Mouse (Mus musculus): ENCODE results near the gene Gm19426. TPM values are rescaled to one million over a fixed set of nuclear protein-coding genes. Genes with fewer than 3 reads are reported as not detected.

Gene Gm19426
- 7.6 and 8.2 TPM in 2 replicates for polyA plus RNA-seq (2016; fragmentation: Nextera tagmentation; extraction: Ambion mirVana)

GRCm38 (mm10) chr2:84743561-84743960, at the start of gene Gm19426:
Gene Gm19426, minus strand, starts transcription at chr2:84743655.
- Histone ChIP-seq H3K27me3 (ENCODE audit: low read depth, poor library complexity, severe bottlenecking) (0 out of 2 replicates have a peak, but pooled peaks cover 5% of the 10 kb centered on the region), H3K36me3 (peaks cover 26% of the 10 kb centered on the region), H3K4me3 (peak within 1 kb of the TSS; percentile 95), H3K27ac (peak within 1 kb of the TSS; percentile 100), H3K4me1 (peaks cover 49% of the 10 kb centered on the region), H3K9me3 (replicated peaks) (no peaks in the 10 kb centered on the region)
- peak; percentile 90 for DNase-seq (ENCODE audit: low spot score)
- under 1% methylated on average over 25 of the region's 25 CpGs for WGBS

GRCm38 (mm10) chr2:84793154-84793553, 49.7 kb upstream of the Gm19426 start:
- no peak for DNase-seq (ENCODE audit: low spot score)
- WGBS: 90% methylated on average over 3 of the region's 3 CpGs
- Histone ChIP-seq H3K4me1 (peaks cover 6% of the 10 kb centered on the region), H3K9me3 (replicated peaks) (no peaks in the 10 kb centered on the region; the same call in 1 of the 2 replicates), H3K4me3 (no peak overlapping the region), H3K27me3 (ENCODE audit: low read depth, poor library complexity, severe bottlenecking) (peaks cover 14% of the 10 kb centered on the region; the same call in 1 of the 2 replicates), H3K36me3 (no peaks in the 10 kb centered on the region), H3K27ac (no peak overlapping the region)

- 93% methylated on average over 3 of the region's 3 CpGs for WGBS
- H3K27ac ChIP-seq: no peak overlapping the region
- H3K4me1 ChIP-seq: peaks cover 6% of the 10 kb centered on the region; the same call in 1 of the 2 replicates
- H3K9me3 ChIP-seq (replicated peaks): no peaks in the 10 kb centered on the region; the same call in 1 of the 2 replicates
- peaks cover 14% of the 10 kb centered on the region; the same call in 1 of the 2 replicates for H3K27me3 ChIP-seq (ENCODE audit: low read depth, poor library complexity, severe bottlenecking)
- DNase-seq (ENCODE audit: low spot score): no peak
- no peak overlapping the region for H3K4me3 ChIP-seq
- no peaks in the 10 kb centered on the region for H3K36me3 ChIP-seq
Measured at GRCm38 (mm10) chr2:84792516-84792915, 49.1 kb upstream of the Gm19426 start.

GRCm38 (mm10) chr2:84790418-84790817, 47.0 kb upstream of the Gm19426 start:
- no peaks in the 10 kb centered on the region; the same call in 1 of the 2 replicates for H3K9me3 ChIP-seq (replicated peaks)
- DNase-seq (ENCODE audit: low spot score): no peak
- H3K36me3 ChIP-seq: no peaks in the 10 kb centered on the region
- H3K27me3 ChIP-seq (ENCODE audit: low read depth, poor library complexity, severe bottlenecking): peaks cover 14% of the 10 kb centered on the region; the same call in 1 of the 2 replicates
- no peak overlapping the region for H3K27ac ChIP-seq
- H3K4me3 ChIP-seq: no peak overlapping the region
- H3K4me1 ChIP-seq: peaks cover 6% of the 10 kb centered on the region; the same call in 1 of the 2 replicates
- WGBS: 52% methylated on average over 9 of the region's 9 CpGs

GRCm38 (mm10) chr2:84788316-84788715, 44.9 kb upstream of the Gm19426 start:
- WGBS: 81% methylated on average over 3 of the region's 3 CpGs
- DNase-seq (ENCODE audit: low spot score): no peak
- no peak overlapping the region for H3K27ac ChIP-seq
- H3K4me3 ChIP-seq: no peak overlapping the region
- H3K36me3 ChIP-seq: no peaks in the 10 kb centered on the region
- H3K9me3 ChIP-seq (replicated peaks): no peaks in the 10 kb centered on the region
- peaks cover 6% of the 10 kb centered on the region; the same call in 1 of the 2 replicates for H3K4me1 ChIP-seq
- H3K27me3 ChIP-seq (ENCODE audit: low read depth, poor library complexity, severe bottlenecking): peaks cover 14% of the 10 kb centered on the region; the same call in 1 of the 2 replicates

GRCm38 (mm10) chr2:84783840-84784566, 40.5 kb upstream of the Gm19426 start:
- Histone ChIP-seq H3K9me3 (replicated peaks) (no peaks in the 10 kb centered on the region), H3K4me3 (no peak overlapping the region), H3K4me1 (peaks cover 6% of the 10 kb centered on the region; the same call in 1 of the 2 replicates), H3K36me3 (no peaks in the 10 kb centered on the region), H3K27ac (no peak overlapping the region), H3K27me3 (ENCODE audit: low read depth, poor library complexity, severe bottlenecking) (no peaks in the 10 kb centered on the region)
- no peak for DNase-seq (ENCODE audit: low spot score)
- WGBS: 89% methylated on average over 3 of the region's 3 CpGs

GRCm38 (mm10) chr2:84783315-84783714, 39.9 kb upstream of the Gm19426 start:
- H3K36me3 ChIP-seq: no peaks in the 10 kb centered on the region
- H3K27ac ChIP-seq: no peak overlapping the region
- H3K4me1 ChIP-seq: peaks cover 3% of the 10 kb centered on the region; the same call in 1 of the 2 replicates
- H3K9me3 ChIP-seq (replicated peaks): no peaks in the 10 kb centered on the region
- 92% methylated on average over 1 of the region's 1 CpGs for WGBS
- DNase-seq (ENCODE audit: low spot score): no peak
- H3K27me3 ChIP-seq (ENCODE audit: low read depth, poor library complexity, severe bottlenecking): no peaks in the 10 kb centered on the region
- no peak overlapping the region for H3K4me3 ChIP-seq

GRCm38 (mm10) chr2:84779210-84779609, 35.8 kb upstream of the Gm19426 start:
- Histone ChIP-seq H3K4me3 (no peak overlapping the region), H3K27me3 (ENCODE audit: low read depth, poor library complexity, severe bottlenecking) (no peaks in the 10 kb centered on the region), H3K9me3 (replicated peaks) (no peaks in the 10 kb centered on the region), H3K27ac (no peak overlapping the region), H3K36me3 (no peaks in the 10 kb centered on the region), H3K4me1 (peaks cover 12% of the 10 kb centered on the region)
- DNase-seq (ENCODE audit: low spot score): no peak
- 62% methylated on average over 6 of the region's 6 CpGs for WGBS

- Histone ChIP-seq H3K36me3 (no peaks in the 10 kb centered on the region), H3K4me3 (no peak overlapping the region), H3K9me3 (replicated peaks) (no peaks in the 10 kb centered on the region), H3K27ac (no peak overlapping the region), H3K27me3 (ENCODE audit: low read depth, poor library complexity, severe bottlenecking) (no peaks in the 10 kb centered on the region), H3K4me1 (peaks cover 16% of the 10 kb centered on the region)
- DNase-seq (ENCODE audit: low spot score): no peak
- 70% methylated on average over 3 of the region's 3 CpGs for WGBS
Measured at GRCm38 (mm10) chr2:84777706-84778105, 34.3 kb upstream of the Gm19426 start.

GRCm38 (mm10) chr2:84775665-84776064, 32.2 kb upstream of the Gm19426 start:
- no peaks in the 10 kb centered on the region for H3K9me3 ChIP-seq (replicated peaks)
- no peak for DNase-seq (ENCODE audit: low spot score)
- no peak overlapping the region for H3K27ac ChIP-seq

GRCm38 (mm10) chr2:84775241-84775640, 31.8 kb upstream of the Gm19426 start, which contains the start of gene Serping1:
Gene Serping1, minus strand, starts transcription at chr2:84775444.
- peak within 1 kb of the TSS; percentile 91 for H3K27ac ChIP-seq
- DNase-seq (ENCODE audit: low spot score): no peak
- peak within 1 kb of the TSS; percentile 50 for H3K4me3 ChIP-seq
- no peaks in the 10 kb centered on the region for H3K9me3 ChIP-seq (replicated peaks)
- H3K36me3 ChIP-seq: no peaks in the 10 kb centered on the region
- peaks cover 16% of the 10 kb centered on the region for H3K4me1 ChIP-seq
- WGBS: 63% methylated on average over 9 of the region's 9 CpGs
- no peaks in the 10 kb centered on the region for H3K27me3 ChIP-seq (ENCODE audit: low read depth, poor library complexity, severe bottlenecking)

More at GRCm38 (mm10) chr2:84775665-84776064, 32.2 kb upstream of the Gm19426 start:
- Histone ChIP-seq H3K4me3 (no peak overlapping the region), H3K27me3 (ENCODE audit: low read depth, poor library complexity, severe bottlenecking) (no peaks in the 10 kb centered on the region), H3K4me1 (peaks cover 16% of the 10 kb centered on the region), H3K36me3 (no peaks in the 10 kb centered on the region)
- 87% methylated on average over 6 of the region's 6 CpGs for WGBS

GRCm38 (mm10) chr2:84774751-84775150, 31.3 kb upstream of the Gm19426 start:
- 0% methylated on average over 14 of the region's 15 CpGs for WGBS
- no peaks in the 10 kb centered on the region for H3K9me3 ChIP-seq (replicated peaks)
- DNase-seq (ENCODE audit: low spot score): peak; percentile 82
- H3K36me3 ChIP-seq: no peaks in the 10 kb centered on the region
- H3K27me3 ChIP-seq (ENCODE audit: low read depth, poor library complexity, severe bottlenecking): no peaks in the 10 kb centered on the region
- H3K27ac ChIP-seq: peak overlapping the region; percentile 91
- H3K4me1 ChIP-seq: peaks cover 16% of the 10 kb centered on the region
- H3K4me3 ChIP-seq: peak overlapping the region; percentile 50

- Histone ChIP-seq H3K4me1 (peaks cover 16% of the 10 kb centered on the region), H3K27me3 (ENCODE audit: low read depth, poor library complexity, severe bottlenecking) (no peaks in the 10 kb centered on the region), H3K4me3 (no peak overlapping the region), H3K36me3 (no peaks in the 10 kb centered on the region), H3K9me3 (replicated peaks) (no peaks in the 10 kb centered on the region), H3K27ac (no peak overlapping the region)
- 73% methylated on average over 5 of the region's 5 CpGs for WGBS
- no peak for DNase-seq (ENCODE audit: low spot score)
Measured at GRCm38 (mm10) chr2:84773195-84773594, 29.7 kb upstream of the Gm19426 start.
